Mouse (Mus musculus): ENCODE measurements around the gene Crat. TPM values are rescaled to one million over a fixed set of nuclear protein-coding genes. Genes with fewer than 3 reads are reported as not detected.

Gene Crat
- polyA plus RNA-seq, 1 experiment from 2014 or later, result 21.5 TPM

- WGBS, result 94% methylated on average over 4 of the region's 4 CpGs
- Histone ChIP-seq H3K4me1 (replicated peaks; ENCODE audit: control insufficient read depth, insufficient read depth, low read length) (no peaks in the 10 kb centered on the region), H3K9me3 (ENCODE audit: control insufficient read depth, low read length) (no peaks in the 10 kb centered on the region), H3K36me3 (ENCODE audit: control insufficient read depth, insufficient read depth, low read length) (peaks cover 10% of the 10 kb centered on the region; the same call in 1 of the 2 replicates), H3K27me3 (ENCODE audit: control insufficient read depth, insufficient read depth, low read length) (no peaks in the 10 kb centered on the region), H3K4me2 (replicated peaks; ENCODE audit: low read depth, low read length) (no peak overlapping the region), H3K9ac (ENCODE audit: low read depth, low read length) (no peak overlapping the region), H3K4me3 (ENCODE audit: low read depth, low read length) (no peak overlapping the region), H3K27ac (ENCODE audit: low read depth, low read length) (no peak overlapping the region)
- DNase-seq (ENCODE audit: low spot score) (no peak), ATAC-seq (ENCODE audit: low FRiP score) (no peak)
Observed at GRCm38 (mm10) chr2:30381377-30381725, 34.3 kb downstream of the Crat start.

- H3K9me3 ChIP-seq (ENCODE audit: control insufficient read depth, low read length), result no peaks in the 10 kb centered on the region
- no peak overlapping the region for H3K9ac ChIP-seq (ENCODE audit: low read depth, low read length)
- no peaks in the 10 kb centered on the region for H3K4me1 ChIP-seq (replicated peaks; ENCODE audit: control insufficient read depth, insufficient read depth, low read length)
- no peaks in the 10 kb centered on the region for H3K27me3 ChIP-seq (ENCODE audit: control insufficient read depth, insufficient read depth, low read length)
- peaks cover 10% of the 10 kb centered on the region; the same call in 1 of the 2 replicates for H3K36me3 ChIP-seq (ENCODE audit: control insufficient read depth, insufficient read depth, low read length)
- DNase-seq (ENCODE audit: low spot score) (no peak), ATAC-seq (ENCODE audit: low FRiP score) (no peak)
- H3K4me2 ChIP-seq (replicated peaks; ENCODE audit: low read depth, low read length), result no peak overlapping the region
- 93% methylated on average over 10 of the region's 10 CpGs for WGBS
- H3K4me3 ChIP-seq (ENCODE audit: low read depth, low read length), result no peak overlapping the region
- no peak overlapping the region for H3K27ac ChIP-seq (ENCODE audit: low read depth, low read length)
Observed at GRCm38 (mm10) chr2:30380564-30381376, 34.8 kb downstream of the Crat start.

GRCm38 (mm10) chr2:30379307-30379706 lies 36.3 kb downstream of the Crat start:
- WGBS, result 91% methylated on average over 7 of the region's 7 CpGs
- no peak overlapping the region for H3K4me2 ChIP-seq (replicated peaks; ENCODE audit: low read depth, low read length)
- H3K27ac ChIP-seq (ENCODE audit: low read depth, low read length), result no peak overlapping the region
- peaks cover 7% of the 10 kb centered on the region; the same call in 1 of the 2 replicates for H3K36me3 ChIP-seq (ENCODE audit: control insufficient read depth, insufficient read depth, low read length)
- ATAC-seq (ENCODE audit: low FRiP score) (no peak), DNase-seq (ENCODE audit: low spot score) (no peak)
- no peaks in the 10 kb centered on the region for H3K27me3 ChIP-seq (ENCODE audit: control insufficient read depth, insufficient read depth, low read length)
- H3K9ac ChIP-seq (ENCODE audit: low read depth, low read length), result no peak overlapping the region
- H3K9me3 ChIP-seq (ENCODE audit: control insufficient read depth, low read length), result no peaks in the 10 kb centered on the region
- no peaks in the 10 kb centered on the region for H3K4me1 ChIP-seq (replicated peaks; ENCODE audit: control insufficient read depth, insufficient read depth, low read length)
- H3K4me3 ChIP-seq (ENCODE audit: low read depth, low read length), result no peak overlapping the region

- Histone ChIP-seq H3K36me3 (ENCODE audit: control insufficient read depth, insufficient read depth, low read length) (peaks cover 6% of the 10 kb centered on the region; the same call in 1 of the 2 replicates), H3K4me1 (replicated peaks; ENCODE audit: control insufficient read depth, insufficient read depth, low read length) (no peaks in the 10 kb centered on the region), H3K27ac (ENCODE audit: low read depth, low read length) (no peak overlapping the region), H3K9me3 (ENCODE audit: control insufficient read depth, low read length) (no peaks in the 10 kb centered on the region), H3K4me3 (ENCODE audit: low read depth, low read length) (no peak overlapping the region), H3K9ac (ENCODE audit: low read depth, low read length) (no peak overlapping the region), H3K27me3 (ENCODE audit: control insufficient read depth, insufficient read depth, low read length) (no peaks in the 10 kb centered on the region), H3K4me2 (replicated peaks; ENCODE audit: low read depth, low read length) (no peak overlapping the region)
- DNase-seq (ENCODE audit: low spot score), result no peak
- ATAC-seq (ENCODE audit: low FRiP score), result no peak
- 95% methylated on average over 5 of the region's 5 CpGs for WGBS
Observed at GRCm38 (mm10) chr2:30377721-30378120, 37.9 kb downstream of the Crat start.

- DNase-seq (ENCODE audit: low spot score), result no peak
- Histone ChIP-seq H3K4me2 (replicated peaks; ENCODE audit: low read depth, low read length) (no peak overlapping the region), H3K27me3 (ENCODE audit: control insufficient read depth, insufficient read depth, low read length) (no peaks in the 10 kb centered on the region), H3K4me1 (replicated peaks; ENCODE audit: control insufficient read depth, insufficient read depth, low read length) (no peaks in the 10 kb centered on the region), H3K9me3 (ENCODE audit: control insufficient read depth, low read length) (no peaks in the 10 kb centered on the region), H3K36me3 (ENCODE audit: control insufficient read depth, insufficient read depth, low read length) (peaks cover 11% of the 10 kb centered on the region), H3K4me3 (ENCODE audit: low read depth, low read length) (no peak overlapping the region), H3K27ac (ENCODE audit: low read depth, low read length) (no peak overlapping the region), H3K9ac (ENCODE audit: low read depth, low read length) (no peak overlapping the region)
- no peak for ATAC-seq (ENCODE audit: low FRiP score)
- 91% methylated on average over 10 of the region's 10 CpGs for WGBS
Observed at GRCm38 (mm10) chr2:30375893-30376292, 39.7 kb downstream of the Crat start.

- WGBS, result 99% methylated on average over 5 of the region's 5 CpGs
- Histone ChIP-seq H3K4me1 (replicated peaks; ENCODE audit: control insufficient read depth, insufficient read depth, low read length) (no peaks in the 10 kb centered on the region), H3K27ac (ENCODE audit: low read depth, low read length) (no peak overlapping the region), H3K9ac (ENCODE audit: low read depth, low read length) (no peak overlapping the region), H3K36me3 (ENCODE audit: control insufficient read depth, insufficient read depth, low read length) (peaks cover 13% of the 10 kb centered on the region), H3K9me3 (ENCODE audit: control insufficient read depth, low read length) (no peaks in the 10 kb centered on the region), H3K4me2 (replicated peaks; ENCODE audit: low read depth, low read length) (no peak overlapping the region), H3K27me3 (ENCODE audit: control insufficient read depth, insufficient read depth, low read length) (no peaks in the 10 kb centered on the region), H3K4me3 (ENCODE audit: low read depth, low read length) (no peak overlapping the region)
- no peak for DNase-seq (ENCODE audit: low spot score)
- ATAC-seq (ENCODE audit: low FRiP score), result no peak
Observed at GRCm38 (mm10) chr2:30372726-30373125, 42.9 kb downstream of the Crat start.

- no peak overlapping the region for H3K9ac ChIP-seq (ENCODE audit: low read depth, low read length)
- peaks cover 13% of the 10 kb centered on the region for H3K36me3 ChIP-seq (ENCODE audit: control insufficient read depth, insufficient read depth, low read length)
- no peak overlapping the region for H3K27ac ChIP-seq (ENCODE audit: low read depth, low read length)
- H3K4me1 ChIP-seq (replicated peaks; ENCODE audit: control insufficient read depth, insufficient read depth, low read length), result no peaks in the 10 kb centered on the region
- H3K9me3 ChIP-seq (ENCODE audit: control insufficient read depth, low read length), result no peaks in the 10 kb centered on the region
- H3K4me3 ChIP-seq (ENCODE audit: low read depth, low read length), result no peak overlapping the region
- 95% methylated on average over 8 of the region's 8 CpGs for WGBS
- ATAC-seq (ENCODE audit: low FRiP score), result no peak
- DNase-seq (ENCODE audit: low spot score), result no peak
- H3K4me2 ChIP-seq (replicated peaks; ENCODE audit: low read depth, low read length), result no peak overlapping the region
- no peaks in the 10 kb centered on the region for H3K27me3 ChIP-seq (ENCODE audit: control insufficient read depth, insufficient read depth, low read length)
Observed at GRCm38 (mm10) chr2:30371544-30371943, 44.1 kb downstream of the Crat start.

- Histone ChIP-seq H3K9ac (ENCODE audit: low read depth, low read length) (no peak overlapping the region), H3K36me3 (ENCODE audit: control insufficient read depth, insufficient read depth, low read length) (peaks cover 3% of the 10 kb centered on the region), H3K27ac (ENCODE audit: low read depth, low read length) (no peak overlapping the region), H3K4me3 (ENCODE audit: low read depth, low read length) (no peak overlapping the region), H3K4me2 (replicated peaks; ENCODE audit: low read depth, low read length) (no peak overlapping the region), H3K9me3 (ENCODE audit: control insufficient read depth, low read length) (no peaks in the 10 kb centered on the region), H3K4me1 (replicated peaks; ENCODE audit: control insufficient read depth, insufficient read depth, low read length) (peaks cover 8% of the 10 kb centered on the region), H3K27me3 (ENCODE audit: control insufficient read depth, insufficient read depth, low read length) (no peaks in the 10 kb centered on the region)
- 74% methylated on average over 5 of the region's 5 CpGs for WGBS
- ATAC-seq (ENCODE audit: low FRiP score) (no peak), DNase-seq (ENCODE audit: low spot score) (no peak)
Observed at GRCm38 (mm10) chr2:30366203-30366602, 49.4 kb downstream of the Crat start.

Data from hindbrain, embryonic 11.5 days (tissue).